Mouse (Mus musculus) CD8-positive naive resting alpha-beta T cell, adult 57 days (primary cell): ENCODE data around the gene Cyp4f16. TPM values are rescaled to one million over a fixed set of nuclear protein-coding genes. Genes with fewer than 3 reads are reported as not detected.

Source experiments
- total RNA-seq: library from RNA; stranded (reverse); gene quantifications from one replicate; pipeline ENCODE4 v1.2.4, GENCODE M21; 2023

Cyp4f16 gene
- total RNA-seq: 3.8 TPM

DNA sequence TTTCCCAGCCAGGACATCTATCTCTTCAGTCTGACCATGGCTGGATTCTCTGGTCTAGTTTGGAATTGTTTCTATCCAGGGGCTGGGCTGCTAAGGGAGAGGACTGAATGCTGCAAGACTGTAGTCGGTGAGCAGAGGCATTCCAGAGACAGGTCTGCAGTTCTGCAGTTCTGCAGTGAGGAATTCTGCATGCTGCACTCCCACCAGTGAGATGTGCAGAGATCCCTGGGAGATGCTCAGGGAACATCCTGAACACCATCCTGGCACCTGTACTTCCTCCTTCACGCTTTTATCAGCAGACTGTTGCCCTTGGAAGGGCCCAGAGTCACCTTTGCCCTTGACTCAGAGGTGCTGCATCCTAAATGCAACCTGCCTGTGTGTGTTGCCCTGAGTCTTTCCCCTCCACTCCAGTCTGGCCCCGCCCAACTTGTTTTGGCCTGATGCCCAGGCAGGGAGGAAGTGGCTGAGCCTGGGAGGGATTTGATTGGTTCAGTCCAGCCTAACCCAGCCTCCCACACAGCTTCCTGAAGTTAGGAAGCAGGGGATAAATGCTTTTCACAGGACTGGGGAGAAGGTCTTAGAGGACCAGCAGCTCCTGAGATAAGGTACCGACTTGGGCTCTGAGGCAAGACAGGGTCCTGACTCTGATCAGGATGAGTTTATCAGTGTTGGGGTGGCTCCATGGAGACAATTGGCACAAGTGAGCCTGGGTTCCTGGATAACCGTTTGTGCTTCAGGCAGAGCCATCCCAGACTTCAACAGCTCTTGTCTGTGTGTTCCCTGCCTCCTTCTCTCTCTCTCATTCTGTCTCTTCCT is at the start of gene Cyp4f16:
Cyp4f16 (plus strand) TSS at position 508 of the 816 bp plus-strand sequence.

DNA sequence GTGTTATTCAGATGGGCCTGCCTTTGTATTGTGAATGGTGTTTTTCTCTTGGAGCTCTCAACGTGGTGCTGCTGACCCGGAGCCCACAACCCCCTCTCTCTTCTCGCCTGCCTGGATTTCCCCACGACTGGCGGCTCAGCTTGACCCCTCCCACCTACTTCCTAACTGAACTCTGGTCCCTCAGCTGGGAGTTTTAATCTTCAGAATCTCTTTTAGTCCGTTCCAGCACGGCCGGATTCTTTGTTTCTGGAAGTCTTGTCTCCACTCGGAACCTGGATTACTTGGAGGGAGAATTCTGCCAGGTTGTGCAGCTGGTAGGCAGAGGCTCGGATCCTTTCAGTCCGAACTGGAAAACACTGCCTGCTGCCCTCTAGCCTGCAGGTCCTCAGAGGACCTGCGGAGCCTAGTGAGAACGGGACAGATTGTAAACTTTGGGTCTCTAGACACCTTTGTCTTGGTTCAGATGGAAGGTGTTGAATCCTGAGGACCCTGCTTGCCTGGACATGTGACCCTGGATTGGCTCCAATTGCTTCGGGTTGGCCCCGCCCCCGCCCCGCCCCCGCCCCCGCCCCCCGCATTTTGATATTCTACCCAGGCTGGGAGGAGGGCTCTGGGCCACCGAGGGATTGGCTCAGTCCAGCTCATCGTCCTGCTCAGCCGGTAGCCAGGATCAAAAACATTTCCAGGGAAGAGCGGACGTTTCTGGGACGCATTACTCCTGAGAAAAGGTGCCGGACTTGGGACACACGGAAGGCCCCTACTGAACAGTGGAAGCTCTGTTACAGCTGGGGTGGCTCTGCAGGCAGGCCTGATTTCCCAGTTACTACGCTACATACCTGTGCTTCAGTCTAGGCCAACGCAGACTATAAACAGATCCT is 30.3 kb upstream of the Cyp4f16 start, which contains the start of gene Cyp4f17:
Cyp4f17 (plus strand) TSS at position 200 of the 878 bp plus-strand sequence.

Other genes with a start within 250 kb of the Cyp4f16 start
- 284 TPM for gene Akap8, start 215.3 kb upstream of the Cyp4f16 start, total RNA-seq
- gene Akap8l, start 186.0 kb upstream of the Cyp4f16 start, total RNA-seq: 186 TPM
- gene Wiz, start 147.1 kb upstream of the Cyp4f16 start, total RNA-seq: 32.1 TPM
- 562 TPM for gene Rasal3, start 133.0 kb upstream of the Cyp4f16 start, total RNA-seq
- 69.5 TPM for gene Pglyrp2, start 112.4 kb upstream of the Cyp4f16 start, total RNA-seq
- gene Cyp4f39, start 83.8 kb upstream of the Cyp4f16 start, total RNA-seq: not detected
- gene Cyp4f17, start 30.5 kb upstream of the Cyp4f16 start, total RNA-seq: 0.86 TPM
- 0.34 TPM for gene Cyp4f37, start 84.8 kb downstream of the Cyp4f16 start, total RNA-seq
- gene Cyp4f40, start 122.3 kb downstream of the Cyp4f16 start, total RNA-seq: not detected
- not detected for gene Cyp4f15, start 149.1 kb downstream of the Cyp4f16 start, total RNA-seq